Mouse (Mus musculus) liver, adult (tissue): ENCODE measurements around the gene Abcd3.

ENCODE experiments used
- GATA4 ChIP-seq: IDR thresholded peaks from 2 replicates; pipeline ENCODE4 v1.6.1; 2014; ENCODE audit warnings: mild to moderate bottlenecking, low read length; ENCODE audit not compliant: insufficient replicate concordance

Gene Abcd3

GRCm38 (mm10) chr3:121722971-121723844 is 91.9 kb downstream of the Abcd3 start, which contains the start of gene F3:
Gene F3 (plus strand): TSS chr3:121723537.
- no peak for TF ChIP-seq GATA4

DNA sequence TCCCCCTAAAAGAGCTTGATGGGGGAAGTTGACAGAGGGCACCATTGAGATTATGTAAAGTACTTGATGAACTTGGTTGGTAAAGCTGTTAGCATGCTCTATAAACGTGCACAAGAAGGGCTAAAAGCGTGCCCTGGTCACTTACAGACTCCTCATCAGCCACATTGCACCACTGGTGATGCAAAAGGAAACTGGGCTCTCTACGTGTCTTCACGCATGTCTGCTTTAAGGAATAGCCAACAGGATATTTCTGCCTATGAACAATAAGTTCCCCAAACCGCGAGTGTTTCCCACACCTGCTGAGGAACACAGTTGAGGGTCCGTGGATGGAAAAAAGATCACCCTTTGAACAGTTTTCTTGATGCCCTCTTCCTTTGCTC is 93.4 kb downstream of the Abcd3 start:
- TF ChIP-seq GATA4 = no peak

DNA sequence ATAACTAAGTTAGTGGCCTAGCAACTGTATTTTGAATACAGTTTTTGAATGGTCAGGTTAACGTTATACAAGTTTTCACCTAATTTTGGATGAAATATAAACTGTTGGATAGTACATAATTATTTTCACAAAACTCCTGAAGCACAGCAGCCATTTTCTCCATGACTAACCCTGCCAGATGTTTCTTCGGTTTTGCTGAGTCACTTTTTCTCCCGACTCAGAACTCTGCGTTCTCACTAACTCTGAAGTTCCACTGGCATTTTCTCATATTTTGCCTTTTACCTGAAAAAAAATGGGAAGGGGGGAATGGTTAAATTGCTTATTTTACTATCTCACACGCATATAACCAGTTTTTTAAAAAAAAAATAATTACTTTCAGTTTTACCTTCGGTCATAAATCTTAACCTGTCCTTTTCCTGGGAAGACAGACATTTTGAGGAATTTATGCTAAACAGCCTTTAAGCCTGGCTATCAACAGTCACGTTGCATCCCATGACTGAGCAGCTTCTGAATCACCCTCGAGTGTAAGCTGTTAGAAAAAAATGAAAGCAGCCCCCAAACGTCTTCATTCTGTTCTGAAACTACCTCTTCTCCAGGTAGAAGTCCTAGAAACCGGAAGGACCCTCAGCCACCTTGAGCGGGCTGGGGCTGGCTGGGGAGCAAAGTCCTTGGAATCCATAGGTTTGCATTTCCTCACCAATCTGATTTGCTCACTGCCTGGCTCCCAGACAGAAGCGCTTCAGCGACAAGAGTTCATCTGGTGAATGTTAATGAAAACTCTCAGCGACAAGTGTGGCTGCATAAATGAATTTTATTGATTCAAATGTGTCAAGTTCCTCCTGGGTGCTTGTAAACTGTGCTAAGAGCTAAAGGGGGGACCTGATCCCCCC is 94.1 kb downstream of the Abcd3 start:
- no peak for TF ChIP-seq GATA4

DNA sequence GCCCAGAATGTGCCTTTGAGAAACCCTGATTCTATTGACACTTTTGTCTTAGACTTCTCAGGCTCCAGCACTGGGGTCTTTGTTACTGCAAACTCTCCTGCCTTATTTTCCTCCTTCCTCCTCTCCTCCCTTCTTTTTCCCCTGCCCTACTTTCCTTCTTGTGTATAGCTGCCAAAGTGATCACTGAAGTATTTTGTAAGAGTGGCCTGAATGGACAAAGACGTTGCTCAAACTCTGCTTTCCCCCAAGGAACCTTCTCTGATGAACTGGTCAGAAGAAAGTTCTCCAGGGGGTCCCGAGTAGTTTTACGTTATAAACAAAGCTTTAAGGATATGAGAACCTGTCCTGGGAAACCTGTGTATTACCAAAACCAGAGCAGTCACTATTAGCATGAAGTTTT is 95.4 kb downstream of the Abcd3 start:
- TF ChIP-seq GATA4 = no peak

DNA sequence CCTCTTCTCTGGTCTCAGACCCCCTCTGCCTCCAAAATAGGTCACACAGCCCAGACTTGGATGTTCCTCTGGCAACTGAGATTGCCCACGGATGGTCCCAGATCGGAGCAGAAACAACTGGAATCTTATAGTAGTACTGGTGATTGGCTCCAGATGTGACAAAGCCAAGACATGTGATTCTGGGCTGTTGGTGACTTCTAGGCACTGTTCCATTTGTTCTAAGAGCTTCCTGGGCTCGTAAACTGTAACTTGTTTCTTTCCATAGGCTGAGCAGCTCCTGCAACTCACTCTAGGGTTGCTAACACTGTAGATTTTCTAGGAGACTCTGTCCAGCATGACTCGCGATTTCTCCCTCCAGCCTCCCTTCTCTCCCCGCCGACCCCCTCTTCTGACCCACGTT is 96.4 kb downstream of the Abcd3 start:
- TF ChIP-seq GATA4 = no peak

DNA sequence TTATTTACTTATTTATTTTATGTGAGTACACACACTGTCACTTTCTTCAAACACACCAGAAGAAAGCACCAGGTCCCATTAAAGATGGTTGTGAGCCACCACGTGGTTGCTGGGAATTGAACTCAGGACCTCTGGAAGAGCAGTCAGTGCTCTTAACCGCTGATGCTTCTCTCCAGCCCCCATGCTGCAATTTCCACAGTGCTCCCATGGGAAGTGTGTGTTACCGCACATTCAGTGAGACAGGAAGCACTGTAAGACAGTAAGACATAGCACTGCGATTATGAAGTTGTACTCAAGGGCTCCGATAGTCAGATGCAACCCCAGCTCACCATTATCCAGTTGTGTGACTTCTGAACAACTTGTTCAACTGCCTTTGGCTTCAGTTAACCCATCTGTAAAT is 98.6 kb downstream of the Abcd3 start:
- no peak for TF ChIP-seq GATA4

DNA sequence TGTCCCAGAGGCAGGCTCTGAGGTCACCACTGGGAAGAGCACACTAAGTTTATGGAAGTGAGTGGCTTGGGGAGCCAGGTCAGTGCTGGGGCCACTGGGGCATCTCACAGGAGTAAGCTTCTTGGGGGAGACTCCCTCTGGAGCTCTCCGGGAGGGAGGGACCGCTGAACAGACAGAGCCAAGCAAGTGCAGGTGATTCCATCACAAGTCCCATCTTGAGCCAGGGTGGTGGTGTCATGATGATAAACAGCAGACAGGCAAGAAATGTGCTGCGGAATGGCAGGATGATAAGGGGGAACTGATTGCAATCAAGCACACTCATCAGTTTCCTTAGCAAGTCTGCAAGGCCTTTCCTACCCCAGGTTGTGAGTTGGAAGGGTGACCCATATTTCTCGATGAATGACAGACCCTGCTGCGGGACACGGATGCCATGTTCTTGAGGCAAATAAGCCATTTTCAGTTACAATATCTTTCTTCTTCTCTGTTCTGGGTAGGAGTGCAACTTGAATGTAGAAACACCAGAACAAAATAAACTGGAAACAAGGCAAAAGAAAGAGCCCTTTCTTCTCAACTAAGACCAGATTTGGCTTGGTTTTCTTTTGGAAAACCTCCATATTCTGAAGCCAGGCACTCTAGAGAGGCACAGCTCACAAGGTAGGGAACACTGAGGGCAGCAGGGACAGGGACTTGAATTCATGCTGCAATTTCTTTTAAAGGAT is 99.2 kb downstream of the Abcd3 start:
- no peak for TF ChIP-seq GATA4

DNA sequence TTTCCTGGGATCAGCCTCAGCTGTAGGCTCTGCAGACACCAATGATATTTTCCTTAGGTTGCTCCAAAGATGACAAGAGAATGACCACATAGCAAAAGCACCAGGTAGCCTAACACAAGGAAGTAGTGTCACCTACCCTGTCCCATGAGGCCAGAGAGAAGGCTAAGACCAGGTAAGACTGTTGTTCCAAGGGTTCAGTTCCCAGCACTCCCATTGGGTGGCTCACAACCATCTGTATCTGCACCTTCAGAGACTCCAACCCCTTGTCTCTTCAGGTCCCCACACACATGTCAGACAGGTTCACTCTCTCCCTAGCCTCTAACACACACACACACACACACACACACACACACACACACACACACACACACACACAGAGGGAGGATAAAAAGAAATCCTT is 99.8 kb downstream of the Abcd3 start:
- TF ChIP-seq GATA4 = no peak

DNA sequence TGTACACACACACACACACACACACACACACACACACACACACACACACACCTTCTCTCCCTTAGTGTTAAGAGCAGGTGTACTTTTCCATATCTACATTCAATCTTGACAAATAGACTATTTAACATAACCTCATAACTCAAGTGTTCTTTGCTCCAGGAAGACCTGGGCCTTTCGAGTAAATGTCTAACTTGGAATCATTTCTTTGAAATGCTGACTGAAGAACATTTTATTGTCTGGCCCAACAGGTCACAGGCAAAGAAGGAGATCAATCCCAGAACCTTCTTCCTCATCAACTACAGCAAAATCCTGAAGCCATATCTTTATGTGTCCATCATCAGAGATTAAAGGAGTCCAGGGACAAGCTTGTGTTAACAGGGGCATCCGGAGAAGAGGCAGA is 100.6 kb downstream of the Abcd3 start:
- TF ChIP-seq GATA4 = no peak

DNA sequence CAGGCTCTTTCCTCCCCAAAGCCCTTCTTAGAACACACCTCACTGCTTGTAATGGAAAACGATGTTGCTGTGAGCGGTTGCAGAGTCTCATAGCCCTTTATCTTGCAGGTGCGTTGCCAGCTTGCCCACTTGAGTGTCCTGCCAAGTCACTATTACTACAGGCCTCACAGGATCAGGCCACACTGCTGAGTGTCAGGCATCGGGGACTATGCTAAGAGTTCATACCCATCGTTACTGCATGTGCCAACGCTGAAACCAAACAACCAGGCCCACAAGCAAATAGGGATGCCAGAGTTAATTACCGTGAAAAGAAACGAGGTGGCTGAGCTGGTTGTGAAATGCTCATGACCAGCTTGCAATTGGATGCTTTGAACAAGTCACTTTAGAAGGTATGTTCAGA is 101.3 kb downstream of the Abcd3 start:
- TF ChIP-seq GATA4 = no peak

DNA sequence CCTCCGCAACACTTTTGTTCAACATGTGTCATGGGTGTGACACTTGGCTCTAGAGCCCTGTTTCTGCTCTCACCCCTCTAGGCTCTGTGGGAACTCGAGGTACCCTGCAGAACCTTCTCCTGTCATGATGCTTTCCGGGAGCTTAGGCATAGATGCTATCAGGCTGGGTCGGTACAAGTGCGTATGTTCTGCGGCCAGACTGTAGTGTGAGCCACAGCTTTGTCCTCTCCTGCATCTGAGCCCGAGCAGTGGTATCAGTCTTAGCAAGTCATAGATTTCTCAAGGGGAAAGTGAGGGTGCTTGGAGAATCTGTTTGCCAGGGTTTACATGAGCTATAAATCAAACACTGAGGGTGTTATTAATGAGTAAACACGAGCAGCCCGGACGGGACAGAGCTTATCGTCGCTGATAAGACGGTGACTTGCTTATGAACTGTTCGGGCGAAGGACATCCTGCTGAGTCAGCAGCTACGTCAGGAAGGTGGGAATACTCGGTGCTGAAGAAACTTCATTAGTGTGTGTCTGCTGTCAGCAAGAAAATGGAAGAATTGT is 101.9 kb downstream of the Abcd3 start:
- TF ChIP-seq GATA4 = no peak; the same call in 1 of the 2 replicates

GRCm38 (mm10) chr3:121712222-121712621 is 102.9 kb downstream of the Abcd3 start:
- TF ChIP-seq GATA4 = no peak

GRCm38 (mm10) chr3:121710894-121711531 is 104.1 kb downstream of the Abcd3 start:
- no peak for TF ChIP-seq GATA4
